Mouse (Mus musculus): ENCODE measurements around the gene Polr2g. TPM values are rescaled to one million over a fixed set of nuclear protein-coding genes. Genes with fewer than 3 reads are reported as not detected.
A peak's percentile ranks its signal among the peaks of the same experiment; 100 is the strongest.

Polr2g gene
- total and polyA plus RNA-seq, 2 experiments from 2014 or later: 78.3 to 171 TPM

DNA sequence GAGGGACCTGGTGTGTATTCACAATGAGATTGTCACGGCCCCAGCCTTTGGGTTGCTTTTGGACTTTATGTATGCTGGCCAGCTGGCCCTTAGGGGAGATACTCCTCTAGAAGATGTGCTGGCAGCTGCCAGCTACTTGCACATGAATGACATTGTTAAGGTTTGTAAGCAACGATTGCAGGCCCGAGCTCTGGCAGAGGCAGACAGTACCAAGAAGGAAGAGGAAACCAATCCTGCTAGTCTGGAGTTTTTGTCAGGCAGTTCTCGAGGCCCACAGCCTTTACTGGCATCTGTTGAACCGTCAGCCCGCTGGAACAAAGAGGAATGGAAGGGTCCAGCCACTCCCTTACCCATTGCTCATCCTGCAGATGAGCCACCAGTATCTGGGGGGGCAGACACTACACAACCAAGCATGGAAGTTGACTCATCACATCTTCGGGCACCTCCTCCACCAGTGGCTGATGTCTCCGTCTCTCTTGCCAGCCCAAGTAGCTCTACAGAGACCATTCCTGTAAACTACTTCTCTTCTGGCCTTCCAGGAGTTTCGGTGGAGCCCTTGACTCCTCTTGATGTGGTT is 4.9 kb upstream of the Polr2g start:
- TF ChIP-seq CTCF (IDR thresholded peaks at IDR 0.05; ENCODE audit: low read depth): no peak
- WGBS: 86% methylated on average over 9 of the region's 9 CpGs
- H3K4me1 ChIP-seq (ENCODE audit: insufficient read depth, low read length): no peaks in the 10 kb centered on the region
- H3K4me2 ChIP-seq (ENCODE audit: low read depth, low read length): peak overlapping the region; percentile 74
- peak overlapping the region; percentile 53 for H3K4me3 ChIP-seq (ENCODE audit: low read length)
- H3K36me3 ChIP-seq (ENCODE audit: insufficient read depth, low read length): no peaks in the 10 kb centered on the region; the same call in 1 of the 2 replicates
- ATAC-seq: no peak
- no peaks in the 10 kb centered on the region for H3K9me3 ChIP-seq (ENCODE audit: low read length)
- 0 out of 2 replicates have a peak overlapping the region, but pooled peaks have one; percentile 49 for H3K9ac ChIP-seq (replicated peaks; ENCODE audit: low read length)
- peak overlapping the region; percentile 84 for H3K27ac ChIP-seq
- no peaks in the 10 kb centered on the region for H3K27me3 ChIP-seq (ENCODE audit: insufficient read depth, low read length)
- no peak for DNase-seq (ENCODE audit: low spot score)

DNA sequence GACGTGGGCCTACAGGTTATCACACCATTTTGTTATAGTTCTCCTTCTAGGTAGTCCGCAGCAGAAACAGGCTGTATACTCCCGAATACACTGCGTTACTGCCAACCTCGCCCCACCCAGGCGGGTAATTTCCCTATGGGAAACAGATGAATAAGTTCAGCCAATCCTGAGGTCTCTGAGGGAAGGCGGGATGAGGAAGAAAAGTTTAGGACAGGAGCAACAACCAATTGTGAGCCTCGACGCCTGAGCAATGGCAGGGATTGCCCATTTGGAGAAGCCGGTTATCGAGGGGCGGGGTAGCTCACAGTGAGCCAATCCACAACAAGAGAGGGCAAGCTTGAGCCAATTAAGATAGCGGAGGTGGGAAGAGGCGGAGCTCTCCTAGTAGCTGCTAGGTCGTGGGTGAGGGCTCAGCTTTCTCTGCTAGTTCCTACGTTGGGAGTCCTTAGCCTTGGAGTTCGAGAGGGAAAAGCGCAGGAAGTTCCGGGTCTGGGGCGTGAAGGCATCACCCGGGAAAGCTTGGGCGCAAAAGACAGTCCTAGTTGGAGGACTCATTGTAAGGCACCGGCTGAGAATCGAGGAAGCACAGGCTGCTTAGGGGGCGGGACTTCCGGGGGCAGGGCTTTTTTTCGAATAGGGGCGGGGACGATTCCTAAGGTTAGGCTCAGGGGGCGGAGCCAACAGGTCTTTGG is 3.9 kb upstream of the Polr2g start, which contains the start of gene Zbtb3:
Gene Zbtb3 (plus strand): TSS at position 426 of the 692 bp plus-strand sequence.
- ATAC-seq: peak; percentile 98
- Histone ChIP-seq H3K36me3 (ENCODE audit: insufficient read depth, low read length) (no peaks in the 10 kb centered on the region; the same call in 1 of the 2 replicates), H3K9me3 (ENCODE audit: low read length) (no peaks in the 10 kb centered on the region), H3K4me2 (ENCODE audit: low read depth, low read length) (peak within 1 kb of the TSS; percentile 74), H3K27me3 (ENCODE audit: insufficient read depth, low read length) (no peaks in the 10 kb centered on the region), H3K27ac (peak within 1 kb of the TSS; percentile 84), H3K4me1 (ENCODE audit: insufficient read depth, low read length) (peaks cover 3% of the 10 kb centered on the region; the same call in 1 of the 2 replicates), H3K4me3 (ENCODE audit: low read length) (peak within 1 kb of the TSS; percentile 53), H3K9ac (replicated peaks; ENCODE audit: low read length) (peak within 1 kb of the TSS; percentile 49)
- TF ChIP-seq CTCF (IDR thresholded peaks at IDR 0.05; ENCODE audit: low read depth): no peak
- peak; percentile 98 for DNase-seq (ENCODE audit: low spot score)
- under 1% methylated on average over 30 of the region's 30 CpGs for whole genome bisulfite sequencing

GRCm38 (mm10) chr19:8798947-8799315 is 554 bp upstream of the Polr2g start:
- no peak overlapping the region for H3K27ac ChIP-seq
- no peaks in the 10 kb centered on the region for H3K27me3 ChIP-seq (ENCODE audit: insufficient read depth, low read length)
- H3K9me3 ChIP-seq (ENCODE audit: low read length): no peaks in the 10 kb centered on the region
- H3K36me3 ChIP-seq (ENCODE audit: insufficient read depth, low read length): peaks cover 18% of the 10 kb centered on the region
- DNase-seq (ENCODE audit: low spot score): no peak
- no peak for ATAC-seq
- H3K4me1 ChIP-seq (ENCODE audit: insufficient read depth, low read length): peaks cover 3% of the 10 kb centered on the region; the same call in 1 of the 2 replicates
- no peak overlapping the region for H3K9ac ChIP-seq (replicated peaks; ENCODE audit: low read length)
- peak overlapping the region; percentile 76 for H3K4me2 ChIP-seq (ENCODE audit: low read depth, low read length)
- 0 out of 2 replicates have a peak overlapping the region, but pooled peaks have one; percentile 81 for H3K4me3 ChIP-seq (ENCODE audit: low read length)
- 0 out of 2 replicates have a peak, but pooled peaks have one; percentile 5 for TF ChIP-seq CTCF (IDR thresholded peaks at IDR 0.05; ENCODE audit: low read depth)

GRCm38 (mm10) chr19:8790171-8790570 is 8.2 kb downstream of the Polr2g start:
- no peak overlapping the region for H3K4me2 ChIP-seq (ENCODE audit: low read depth, low read length)
- no peak for DNase-seq (ENCODE audit: low spot score)
- H3K36me3 ChIP-seq (ENCODE audit: insufficient read depth, low read length): peaks cover 23% of the 10 kb centered on the region
- 75% methylated on average over 7 of the region's 7 CpGs for WGBS
- no peaks in the 10 kb centered on the region for H3K4me1 ChIP-seq (ENCODE audit: insufficient read depth, low read length)
- no peak for TF ChIP-seq CTCF (IDR thresholded peaks at IDR 0.05; ENCODE audit: low read depth)
- H3K4me3 ChIP-seq (ENCODE audit: low read length): no peak overlapping the region
- ATAC-seq: no peak
- no peak overlapping the region for H3K27ac ChIP-seq
- H3K9ac ChIP-seq (replicated peaks; ENCODE audit: low read length): no peak overlapping the region
- H3K27me3 ChIP-seq (ENCODE audit: insufficient read depth, low read length): no peaks in the 10 kb centered on the region
- no peaks in the 10 kb centered on the region for H3K9me3 ChIP-seq (ENCODE audit: low read length)

GRCm38 (mm10) chr19:8789171-8789570 is 9.2 kb downstream of the Polr2g start:
- H3K27ac ChIP-seq: peak overlapping the region; percentile 42; the same call in 1 of the 2 replicates
- no peak overlapping the region for H3K9ac ChIP-seq (replicated peaks; ENCODE audit: low read length)
- no peaks in the 10 kb centered on the region for H3K4me1 ChIP-seq (ENCODE audit: insufficient read depth, low read length)
- TF ChIP-seq CTCF (IDR thresholded peaks at IDR 0.05; ENCODE audit: low read depth): no peak
- H3K9me3 ChIP-seq (ENCODE audit: low read length): no peaks in the 10 kb centered on the region
- ATAC-seq (no peak), DNase-seq (ENCODE audit: low spot score) (no peak)
- H3K27me3 ChIP-seq (ENCODE audit: insufficient read depth, low read length): no peaks in the 10 kb centered on the region
- H3K4me2 ChIP-seq (ENCODE audit: low read depth, low read length): no peak overlapping the region
- H3K36me3 ChIP-seq (ENCODE audit: insufficient read depth, low read length): peaks cover 13% of the 10 kb centered on the region
- no peak overlapping the region for H3K4me3 ChIP-seq (ENCODE audit: low read length)
- 40% methylated on average over 1 of the region's 1 CpGs for WGBS

- H3K4me2 ChIP-seq (ENCODE audit: low read depth, low read length): no peak overlapping the region
- WGBS: 22% methylated on average over 3 of the region's 3 CpGs
- H3K4me3 ChIP-seq (ENCODE audit: low read length): no peak overlapping the region
- TF ChIP-seq CTCF (IDR thresholded peaks at IDR 0.05; ENCODE audit: low read depth): no peak
- DNase-seq (ENCODE audit: low spot score): peak; percentile 56
- H3K9ac ChIP-seq (replicated peaks; ENCODE audit: low read length): no peak overlapping the region
- ATAC-seq: no peak
- no peaks in the 10 kb centered on the region for H3K4me1 ChIP-seq (ENCODE audit: insufficient read depth, low read length)
- peak overlapping the region; percentile 42; the same call in 1 of the 2 replicates for H3K27ac ChIP-seq
- H3K27me3 ChIP-seq (ENCODE audit: insufficient read depth, low read length): no peaks in the 10 kb centered on the region
- peaks cover 8% of the 10 kb centered on the region for H3K36me3 ChIP-seq (ENCODE audit: insufficient read depth, low read length)
- no peaks in the 10 kb centered on the region for H3K9me3 ChIP-seq (ENCODE audit: low read length)
These were observed 9.9 kb downstream of the Polr2g start for GRCm38 (mm10) chr19:8788521-8788920.

All from hindbrain, postnatal 0 days (tissue).